Mouse (Mus musculus) retina, postnatal 7 days (tissue): ENCODE results near the gene Postn.

Experiments
- DNase-seq: peaks from one replicate; pipeline ENCODE4 v3.0.0-alpha.2; 2012; ENCODE audit warnings: low read depth, low spot score

The Postn gene

DNA sequence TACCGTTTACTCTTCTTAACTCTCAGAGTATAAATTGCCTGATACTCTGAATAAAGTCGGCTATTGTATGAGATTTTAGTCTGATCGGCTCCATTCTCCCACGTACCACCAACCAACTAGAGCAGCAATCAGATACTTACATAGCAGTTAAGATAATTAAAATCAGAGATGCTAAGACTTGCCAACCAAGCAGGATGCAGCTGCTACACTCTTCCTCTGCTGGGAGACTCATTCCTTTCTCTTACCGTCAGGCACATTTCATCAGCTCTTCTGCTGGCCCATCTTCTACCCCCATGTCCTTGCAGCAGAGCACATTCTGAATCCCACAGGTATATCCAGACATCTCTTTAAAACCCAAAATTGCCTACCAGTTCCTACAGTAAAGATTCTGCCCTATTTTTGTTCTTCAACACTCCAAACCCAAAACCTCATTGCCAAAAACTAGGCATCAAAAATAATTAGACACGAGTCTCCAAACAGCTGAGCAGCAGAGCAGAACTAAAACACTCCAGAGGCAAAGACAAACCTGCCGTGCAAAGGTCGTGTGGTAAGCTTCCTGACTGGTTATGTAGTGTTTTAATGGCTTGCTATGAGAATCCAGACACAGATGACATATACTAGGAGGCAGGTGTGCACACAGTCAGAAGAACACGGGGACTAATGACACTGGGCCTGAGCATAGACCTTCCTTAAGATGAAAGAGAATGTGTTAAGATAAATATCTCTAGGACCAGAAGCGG lies 59.5 kb downstream of the Postn start:
- no peak for DNase-seq

DNA sequence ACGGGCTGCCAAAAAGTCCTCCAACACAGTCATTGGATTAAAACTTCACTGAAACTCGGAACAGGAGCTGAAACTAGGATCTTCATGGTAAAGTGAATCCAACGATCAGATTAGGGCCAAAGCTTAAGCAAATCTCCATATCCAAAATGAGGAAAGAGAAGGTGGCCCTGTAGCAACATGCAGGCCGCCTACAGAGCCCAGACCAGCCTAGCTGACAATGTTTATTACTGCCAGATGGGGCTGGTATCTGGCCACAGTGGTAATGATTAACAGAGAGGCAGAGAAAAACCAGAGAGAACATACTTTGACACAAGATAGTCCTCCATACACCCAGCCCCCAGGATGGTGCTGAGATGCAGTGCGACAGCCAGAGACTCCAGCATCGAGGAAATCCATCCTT lies 60.1 kb downstream of the Postn start:
- no peak for DNase-seq

- no peak for DNase-seq
Observed at GRCm38 (mm10) chr3:54421666-54422065, 60.8 kb downstream of the Postn start.

GRCm38 (mm10) chr3:54424146-54424545 lies 63.2 kb downstream of the Postn start:
- DNase-seq: no peak

DNA sequence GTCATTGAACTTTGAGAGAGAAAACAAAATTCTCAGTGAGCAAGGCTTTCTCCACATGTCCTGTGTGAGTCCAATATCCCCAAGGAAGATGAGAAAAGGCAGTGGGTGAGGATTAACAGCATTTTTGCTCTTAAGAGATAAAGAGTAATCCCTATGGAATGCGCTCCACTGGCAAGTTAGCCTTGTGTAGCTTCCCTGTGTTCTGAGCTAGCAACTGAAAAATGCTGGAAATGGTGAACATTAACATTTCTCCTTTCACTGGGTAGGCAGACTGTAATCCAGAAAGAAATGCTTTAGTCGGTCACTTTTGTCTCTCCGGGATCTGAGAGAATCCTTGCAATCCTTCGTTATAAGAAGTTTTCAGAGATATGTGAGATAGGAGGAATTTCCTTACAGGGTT lies 70.8 kb downstream of the Postn start:
- DNase-seq: no peak

- no peak for DNase-seq
Observed at GRCm38 (mm10) chr3:54432167-54432566, 71.3 kb downstream of the Postn start.

DNA sequence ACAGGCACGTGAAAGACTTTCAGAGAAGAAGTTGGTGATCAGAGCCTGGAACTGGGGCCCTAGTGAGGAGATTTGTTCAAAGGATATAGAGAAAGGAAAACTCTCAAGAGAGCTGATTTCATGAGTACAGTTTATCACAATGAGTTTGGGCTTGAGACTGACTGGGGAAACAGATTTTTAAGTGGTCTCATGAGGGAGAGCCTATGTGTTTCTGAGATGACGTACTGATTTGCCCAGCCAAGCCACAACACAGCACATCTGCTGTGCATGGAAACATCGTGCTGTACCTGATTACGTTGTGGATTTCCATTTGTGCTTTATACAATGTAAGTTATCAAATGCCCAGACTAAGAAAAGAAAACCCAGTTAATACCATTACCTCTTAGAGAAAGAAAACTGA lies 71.7 kb downstream of the Postn start:
- no peak for DNase-seq

GRCm38 (mm10) chr3:54434571-54434970 lies 73.7 kb downstream of the Postn start:
- no peak for DNase-seq

- DNase-seq: no peak
Observed at GRCm38 (mm10) chr3:54436373-54436964, 75.6 kb downstream of the Postn start.
